Mouse (Mus musculus): ENCODE measurements at regions not wholly inside any gene's neighbourhood (a gene's known extent, or its start where the extent isn't known, plus 50 kb on each side); places are given as distances from the start of the nearest gene placed in this dataset.
A peak's percentile ranks its signal among the peaks of the same experiment; 100 is the strongest.

DNA sequence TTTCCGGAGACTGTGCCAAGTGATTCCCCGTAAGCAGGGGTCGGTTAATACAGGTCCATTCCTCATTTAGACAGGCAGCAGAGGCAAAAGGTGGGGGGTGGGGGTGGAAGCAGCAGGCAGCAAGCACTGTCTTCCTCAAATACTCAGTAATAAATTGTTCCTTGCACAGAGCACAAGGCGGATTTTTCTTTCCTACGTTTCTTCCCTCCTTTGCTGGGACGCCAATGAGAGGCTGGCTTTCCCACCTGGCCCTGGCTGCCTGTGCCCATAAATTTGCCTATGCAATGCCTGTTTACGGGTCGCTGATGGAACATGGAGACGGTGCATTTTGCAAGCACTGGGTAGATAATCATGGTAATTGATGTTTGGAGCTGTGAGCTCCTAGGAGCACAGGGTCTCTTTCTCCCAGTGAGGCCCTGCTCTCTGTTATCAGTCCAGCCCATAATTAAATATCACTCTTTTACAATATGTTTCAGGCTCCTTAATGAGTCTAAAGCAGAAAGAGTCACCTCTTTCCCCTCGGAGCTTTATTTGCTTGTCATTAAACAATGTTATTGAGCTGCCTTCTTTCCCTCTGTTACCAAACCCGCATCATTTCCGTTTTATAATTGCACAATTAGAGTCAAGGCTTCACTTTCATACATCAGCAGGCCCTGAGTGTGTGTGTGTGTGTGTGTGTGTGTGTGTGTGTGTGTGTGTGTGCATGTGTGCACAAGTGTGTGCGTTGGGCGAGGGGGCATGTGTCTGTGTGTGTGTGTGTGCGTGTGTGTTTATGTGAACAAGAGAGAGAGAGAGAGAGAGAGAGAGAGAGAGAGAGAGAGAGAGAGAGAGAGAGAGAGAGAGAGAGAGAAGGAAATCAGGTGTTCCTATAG, 452.7 kb upstream of the Pou3f3 start:
- no peak overlapping the region for H3K4me3 ChIP-seq (ENCODE audit: low read depth, low read length)
- no peak overlapping the region for H3K4me2 ChIP-seq (ENCODE audit: low read depth, low read length)
- H3K4me1 ChIP-seq (ENCODE audit: control insufficient read depth, insufficient read depth, low read length): no peaks in the 10 kb centered on the region; the same call in 1 of the 2 replicates
- H3K27ac ChIP-seq (replicated peaks; ENCODE audit: low read depth, low read length): no peak overlapping the region
- no peaks in the 10 kb centered on the region for H3K27me3 ChIP-seq (replicated peaks; ENCODE audit: control insufficient read depth, insufficient read depth, low read length)
- H3K9me3 ChIP-seq (ENCODE audit: control insufficient read depth, low read length): no peaks in the 10 kb centered on the region
- no peak overlapping the region for H3K9ac ChIP-seq (ENCODE audit: low read depth, low read length)
- H3K36me3 ChIP-seq (ENCODE audit: control insufficient read depth, insufficient read depth, low read length): no peaks in the 10 kb centered on the region
- WGBS: 58% methylated on average over 15 of the region's 15 CpGs
- DNase-seq (ENCODE audit: low spot score) (no peak), ATAC-seq (ENCODE audit: low read depth) (no peak)

DNA sequence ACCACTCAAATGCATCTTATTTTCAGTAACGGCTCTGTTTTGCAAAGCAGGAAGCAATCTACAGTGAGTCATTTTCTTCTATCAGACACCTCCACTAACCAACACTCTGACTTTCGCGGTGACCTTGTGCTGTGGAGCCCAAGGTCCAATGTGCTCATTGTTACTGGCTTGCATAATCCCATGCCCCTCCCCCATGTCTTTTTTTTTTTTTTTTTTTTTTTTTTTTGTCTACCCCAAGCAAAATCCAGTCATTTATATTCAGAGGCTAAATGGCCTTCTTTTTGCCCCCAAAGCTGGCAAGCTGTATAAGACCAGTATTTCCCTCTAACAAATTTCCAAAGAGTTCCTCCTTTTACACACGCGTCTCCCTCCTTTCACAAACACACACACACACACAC, 452.1 kb upstream of the Pou3f3 start:
- no peaks in the 10 kb centered on the region; the same call in 1 of the 2 replicates for H3K4me1 ChIP-seq (ENCODE audit: control insufficient read depth, insufficient read depth, low read length)
- H3K27me3 ChIP-seq (replicated peaks; ENCODE audit: control insufficient read depth, insufficient read depth, low read length): no peaks in the 10 kb centered on the region
- WGBS: 48% methylated on average over 5 of the region's 5 CpGs
- no peak overlapping the region for H3K27ac ChIP-seq (replicated peaks; ENCODE audit: low read depth, low read length)
- no peak overlapping the region for H3K4me3 ChIP-seq (ENCODE audit: low read depth, low read length)
- H3K36me3 ChIP-seq (ENCODE audit: control insufficient read depth, insufficient read depth, low read length): no peaks in the 10 kb centered on the region
- DNase-seq (ENCODE audit: low spot score): no peak
- H3K9me3 ChIP-seq (ENCODE audit: control insufficient read depth, low read length): no peaks in the 10 kb centered on the region
- no peak overlapping the region for H3K9ac ChIP-seq (ENCODE audit: low read depth, low read length)
- no peak for ATAC-seq (ENCODE audit: low read depth)
- H3K4me2 ChIP-seq (ENCODE audit: low read depth, low read length): peak overlapping the region; percentile 40; the same call in 1 of the 2 replicates

DNA sequence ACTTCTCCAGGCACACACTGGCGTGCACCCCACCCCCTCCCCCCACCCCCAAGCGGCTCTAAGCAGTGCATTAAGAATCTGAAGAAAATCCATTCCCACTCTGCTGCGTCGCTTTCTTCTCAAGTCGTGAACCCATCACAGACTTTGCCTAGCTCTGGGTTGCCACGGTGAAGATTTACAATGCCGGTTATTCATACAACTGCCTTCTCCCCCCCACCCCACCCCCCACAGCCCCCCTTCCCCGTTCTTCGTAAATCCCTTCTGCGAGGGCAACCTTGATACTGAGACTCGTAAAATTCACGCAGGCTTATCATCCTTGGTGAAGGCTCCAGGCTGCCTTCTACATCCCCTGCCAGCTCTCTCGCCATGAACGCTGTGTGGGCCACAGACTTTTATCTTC, 451.7 kb upstream of the Pou3f3 start:
- H3K4me3 ChIP-seq (ENCODE audit: low read depth, low read length): no peak overlapping the region
- H3K27me3 ChIP-seq (replicated peaks; ENCODE audit: control insufficient read depth, insufficient read depth, low read length): no peaks in the 10 kb centered on the region
- no peak overlapping the region for H3K27ac ChIP-seq (replicated peaks; ENCODE audit: low read depth, low read length)
- H3K36me3 ChIP-seq (ENCODE audit: control insufficient read depth, insufficient read depth, low read length): no peaks in the 10 kb centered on the region
- H3K9ac ChIP-seq (ENCODE audit: low read depth, low read length): no peak overlapping the region
- DNase-seq (ENCODE audit: low spot score) (no peak), ATAC-seq (ENCODE audit: low read depth) (peak; percentile 50; the same call in 1 of the 2 replicates)
- no peaks in the 10 kb centered on the region; the same call in 1 of the 2 replicates for H3K4me1 ChIP-seq (ENCODE audit: control insufficient read depth, insufficient read depth, low read length)
- 14% methylated on average over 14 of the region's 14 CpGs for WGBS
- peak overlapping the region; percentile 40; the same call in 1 of the 2 replicates for H3K4me2 ChIP-seq (ENCODE audit: low read depth, low read length)
- no peaks in the 10 kb centered on the region for H3K9me3 ChIP-seq (ENCODE audit: control insufficient read depth, low read length)

DNA sequence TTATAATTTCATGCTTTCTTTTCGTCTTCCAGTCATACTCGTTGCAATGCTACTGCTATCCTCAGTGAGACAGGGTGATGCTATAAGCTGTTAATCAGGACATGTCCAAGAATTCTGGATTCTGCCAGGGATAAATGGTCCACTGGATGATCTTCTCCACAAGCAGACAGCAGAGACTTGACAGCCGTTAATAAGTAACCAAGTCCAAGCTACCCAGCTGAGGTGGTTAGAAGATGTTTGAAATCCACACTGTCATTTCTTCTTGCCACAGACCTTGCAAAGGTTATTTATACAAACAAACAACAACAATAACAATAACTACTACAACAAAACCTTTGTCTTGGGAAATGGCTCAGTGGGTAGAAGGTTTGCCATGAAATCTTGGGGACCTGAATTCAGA, 443.2 kb upstream of the Pou3f3 start:
- no peaks in the 10 kb centered on the region for H3K9me3 ChIP-seq (ENCODE audit: control insufficient read depth, low read length)
- H3K9ac ChIP-seq (ENCODE audit: low read depth, low read length): no peak overlapping the region
- H3K27ac ChIP-seq (replicated peaks; ENCODE audit: low read depth, low read length): no peak overlapping the region
- H3K4me1 ChIP-seq (ENCODE audit: control insufficient read depth, insufficient read depth, low read length): no peaks in the 10 kb centered on the region
- no peak overlapping the region for H3K4me2 ChIP-seq (ENCODE audit: low read depth, low read length)
- 84% methylated on average over 3 of the region's 3 CpGs for WGBS
- no peak overlapping the region for H3K4me3 ChIP-seq (ENCODE audit: low read depth, low read length)
- no peaks in the 10 kb centered on the region for H3K27me3 ChIP-seq (replicated peaks; ENCODE audit: control insufficient read depth, insufficient read depth, low read length)
- DNase-seq (ENCODE audit: low spot score) (no peak), ATAC-seq (ENCODE audit: low read depth) (no peak)
- no peaks in the 10 kb centered on the region for H3K36me3 ChIP-seq (ENCODE audit: control insufficient read depth, insufficient read depth, low read length)

DNA sequence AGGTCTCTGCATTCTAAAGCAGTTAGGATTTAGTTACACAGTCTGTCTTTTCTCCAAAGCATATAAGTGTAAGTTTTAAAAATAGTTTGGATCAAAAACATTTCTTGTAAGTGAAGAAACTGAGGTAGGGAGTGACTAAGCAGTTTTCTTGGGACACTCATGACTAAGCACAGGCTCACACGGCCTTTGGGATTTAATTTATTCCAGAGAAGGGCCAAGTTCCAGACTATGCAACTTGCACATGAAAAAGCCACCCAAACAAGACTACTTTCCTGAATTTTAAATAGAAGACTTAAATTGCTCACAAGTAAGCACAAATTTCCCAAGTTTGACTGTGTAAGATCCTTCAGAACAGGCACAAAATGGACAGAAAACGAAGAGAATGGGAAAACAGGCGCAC, 441.8 kb upstream of the Pou3f3 start:
- Histone ChIP-seq H3K4me3 (ENCODE audit: low read depth, low read length) (no peak overlapping the region), H3K36me3 (ENCODE audit: control insufficient read depth, insufficient read depth, low read length) (no peaks in the 10 kb centered on the region), H3K9me3 (ENCODE audit: control insufficient read depth, low read length) (no peaks in the 10 kb centered on the region), H3K9ac (ENCODE audit: low read depth, low read length) (no peak overlapping the region), H3K27me3 (replicated peaks; ENCODE audit: control insufficient read depth, insufficient read depth, low read length) (0 out of 2 replicates have a peak, but pooled peaks cover 3% of the 10 kb centered on the region), H3K4me2 (ENCODE audit: low read depth, low read length) (no peak overlapping the region), H3K27ac (replicated peaks; ENCODE audit: low read depth, low read length) (no peak overlapping the region), H3K4me1 (ENCODE audit: control insufficient read depth, insufficient read depth, low read length) (no peaks in the 10 kb centered on the region)
- 70% methylated on average over 3 of the region's 3 CpGs for WGBS
- ATAC-seq (ENCODE audit: low read depth) (no peak), DNase-seq (ENCODE audit: low spot score) (no peak)

DNA sequence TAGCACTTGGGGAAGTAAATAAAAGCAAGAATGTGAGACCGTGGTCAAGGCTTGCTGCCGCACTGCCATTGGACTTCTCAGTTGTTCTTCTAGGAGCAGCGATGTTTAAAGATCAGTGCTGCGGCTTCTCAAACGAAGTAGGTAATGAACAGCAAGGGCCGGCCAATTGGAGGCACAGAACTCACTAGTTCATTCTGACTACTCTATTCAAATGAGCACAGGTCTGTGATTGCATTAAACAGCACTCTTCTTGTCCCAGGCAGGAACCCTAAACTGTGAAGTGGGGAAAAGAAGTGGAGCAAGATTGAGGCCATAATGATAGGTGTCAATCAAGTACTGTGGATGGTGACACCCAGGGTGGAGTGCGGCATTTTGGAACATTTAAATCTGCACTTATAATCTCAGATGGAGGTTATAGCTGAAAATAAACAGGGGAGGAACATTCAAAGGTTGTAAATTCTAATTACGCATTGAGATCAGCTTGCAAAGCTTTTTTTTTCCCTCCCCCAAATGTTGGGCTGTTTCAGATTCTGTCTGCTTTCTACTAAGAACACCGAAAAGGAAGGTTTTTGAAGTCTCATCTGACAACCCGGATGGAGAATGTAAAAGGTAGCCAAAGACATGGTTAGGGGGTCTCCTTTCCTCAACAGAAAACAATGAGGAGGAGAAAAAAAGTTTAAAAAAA, 438.5 kb upstream of the Pou3f3 start:
- ATAC-seq (ENCODE audit: low read depth): no peak
- Histone ChIP-seq H3K9ac (ENCODE audit: low read depth, low read length) (no peak overlapping the region), H3K4me1 (ENCODE audit: control insufficient read depth, insufficient read depth, low read length) (no peaks in the 10 kb centered on the region), H3K4me2 (ENCODE audit: low read depth, low read length) (no peak overlapping the region), H3K36me3 (ENCODE audit: control insufficient read depth, insufficient read depth, low read length) (no peaks in the 10 kb centered on the region), H3K4me3 (ENCODE audit: low read depth, low read length) (no peak overlapping the region), H3K27ac (replicated peaks; ENCODE audit: low read depth, low read length) (no peak overlapping the region), H3K9me3 (ENCODE audit: control insufficient read depth, low read length) (no peaks in the 10 kb centered on the region), H3K27me3 (replicated peaks; ENCODE audit: control insufficient read depth, insufficient read depth, low read length) (0 out of 2 replicates have a peak, but pooled peaks cover 3% of the 10 kb centered on the region)
- DNase-seq (ENCODE audit: low spot score): no peak
- WGBS: 81% methylated on average over 10 of the region's 10 CpGs

DNA sequence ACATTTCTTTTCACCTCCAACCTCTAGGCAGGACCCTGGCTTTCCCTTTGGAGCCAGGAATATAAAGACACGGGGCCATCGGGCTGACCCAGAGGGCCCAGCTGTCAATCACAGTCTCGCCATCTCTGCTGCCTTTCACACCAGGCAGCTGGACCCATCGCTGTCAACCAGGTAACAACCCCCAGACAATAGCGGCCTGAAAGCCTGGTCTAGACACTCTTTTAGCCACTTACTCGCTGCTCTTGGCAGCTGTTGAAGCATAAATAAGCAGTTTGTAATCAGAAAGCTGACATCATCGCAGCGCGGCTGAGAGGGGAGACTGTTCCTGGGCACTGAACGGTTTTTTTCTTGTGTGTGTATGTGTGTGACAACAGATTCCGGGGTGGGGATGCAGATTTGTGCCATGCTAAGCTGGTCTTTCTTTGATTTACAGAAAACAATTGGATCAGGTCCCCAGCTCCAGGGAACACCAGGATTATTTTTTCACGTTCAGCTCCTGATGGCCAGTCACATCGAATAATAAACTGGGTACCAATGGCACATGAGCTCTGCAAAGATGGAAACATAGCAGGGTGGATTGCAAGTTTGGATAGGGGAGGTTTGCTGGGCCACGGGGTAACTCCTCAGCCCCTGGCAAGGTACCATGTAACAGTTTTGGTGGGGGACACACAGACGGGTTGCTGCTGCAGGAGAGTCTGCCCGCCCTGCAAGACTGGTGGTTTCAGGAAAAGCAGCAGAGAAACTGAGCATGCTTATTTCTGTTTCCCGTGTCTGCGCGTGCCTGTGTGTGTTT, 437.6 kb upstream of the Pou3f3 start:
- Histone ChIP-seq H3K4me3 (ENCODE audit: low read depth, low read length) (no peak overlapping the region), H3K4me1 (ENCODE audit: control insufficient read depth, insufficient read depth, low read length) (no peaks in the 10 kb centered on the region), H3K9ac (ENCODE audit: low read depth, low read length) (0 out of 2 replicates have a peak overlapping the region, but pooled peaks have one; percentile 8), H3K27me3 (replicated peaks; ENCODE audit: control insufficient read depth, insufficient read depth, low read length) (0 out of 2 replicates have a peak, but pooled peaks cover 3% of the 10 kb centered on the region), H3K4me2 (ENCODE audit: low read depth, low read length) (peak overlapping the region; percentile 24; the same call in 1 of the 2 replicates), H3K27ac (replicated peaks; ENCODE audit: low read depth, low read length) (no peak overlapping the region), H3K9me3 (ENCODE audit: control insufficient read depth, low read length) (no peaks in the 10 kb centered on the region), H3K36me3 (ENCODE audit: control insufficient read depth, insufficient read depth, low read length) (no peaks in the 10 kb centered on the region)
- 44% methylated on average over 19 of the region's 19 CpGs for WGBS
- ATAC-seq (ENCODE audit: low read depth): peak; percentile 55; the same call in 1 of the 2 replicates
- peak; percentile 64 for DNase-seq (ENCODE audit: low spot score)

DNA sequence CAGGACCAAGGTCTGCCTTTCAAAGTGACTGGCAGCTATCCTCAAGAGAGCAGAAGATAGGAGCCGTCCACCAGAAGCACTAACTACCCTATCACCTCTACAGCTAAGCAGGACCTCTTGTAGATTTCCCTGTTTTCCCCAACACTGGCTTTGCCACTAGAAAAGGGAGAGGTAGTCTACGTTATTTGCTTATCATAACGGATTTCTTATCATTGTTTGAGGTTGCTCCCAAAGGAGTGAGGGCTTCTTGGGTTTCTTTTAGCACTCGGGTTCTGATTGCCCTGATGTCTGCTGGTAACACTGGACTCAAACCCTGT, 437.0 kb upstream of the Pou3f3 start:
- Histone ChIP-seq H3K4me1 (ENCODE audit: control insufficient read depth, insufficient read depth, low read length) (no peaks in the 10 kb centered on the region), H3K4me2 (ENCODE audit: low read depth, low read length) (no peak overlapping the region), H3K27ac (replicated peaks; ENCODE audit: low read depth, low read length) (no peak overlapping the region), H3K4me3 (ENCODE audit: low read depth, low read length) (no peak overlapping the region), H3K36me3 (ENCODE audit: control insufficient read depth, insufficient read depth, low read length) (no peaks in the 10 kb centered on the region), H3K27me3 (replicated peaks; ENCODE audit: control insufficient read depth, insufficient read depth, low read length) (0 out of 2 replicates have a peak, but pooled peaks cover 3% of the 10 kb centered on the region), H3K9me3 (ENCODE audit: control insufficient read depth, low read length) (no peaks in the 10 kb centered on the region), H3K9ac (ENCODE audit: low read depth, low read length) (no peak overlapping the region)
- 55% methylated on average over 4 of the region's 4 CpGs for WGBS
- ATAC-seq (ENCODE audit: low read depth) (no peak), DNase-seq (ENCODE audit: low spot score) (no peak)

All from embryonic facial prominence, embryonic 14.5 days (tissue).